Mouse (Mus musculus): ENCODE results near the gene Sorbs2. TPM values are rescaled to one million over a fixed set of nuclear protein-coding genes. Genes with fewer than 3 reads are reported as not detected.

The Sorbs2 gene
- total RNA-seq, 2 experiments from 2014 or later = 476 to 536 TPM

Other genes starting within 250 kb of the Sorbs2 start
- not detected for gene F11, start 245.8 kb upstream of the Sorbs2 start, total RNA-seq (2021)
- gene Klkb1, start 212.9 kb upstream of the Sorbs2 start, total RNA-seq (2021) = not detected
- gene Gm45753, start 199.3 kb upstream of the Sorbs2 start, total RNA-seq (2021) = not detected
- 1 to 10 TPM; 1.3 to 2.4 TPM for gene Cyp4v3, start 174.6 kb upstream of the Sorbs2 start, total RNA-seq (2021)
- gene Fam149a, start 125.5 kb upstream of the Sorbs2 start, total RNA-seq (2021) = 1 to 10 TPM; 3.3 to 3.7 TPM
- gene Tlr3, start 96.7 kb upstream of the Sorbs2 start, total RNA-seq (2021) = 1 to 10 TPM; 5.8 to 6.7 TPM